Mouse (Mus musculus) retina, postnatal 1 day (tissue): ENCODE data around the gene Dbn1.
A peak's percentile ranks its signal among the peaks of the same experiment; 100 is the strongest.
"Not testable (repeated sequence)": the region's sequence is repeated elsewhere in the genome, so short reads cannot be mapped to it uniquely, and the experiment has no call there.

Experiments used
- DNase-seq: peaks from one replicate; pipeline ENCODE4 v3.0.0-alpha.2; 2012

The Dbn1 gene

GRCm38 (mm10) chr13:55448131-55448530, 39.8 kb downstream of the Dbn1 start:
- DNase-seq = no peak

- no peak for DNase-seq
These were observed 40.4 kb downstream of the Dbn1 start for GRCm38 (mm10) chr13:55447543-55447943.

GRCm38 (mm10) chr13:55446483-55447105, 41.3 kb downstream of the Dbn1 start:
- DNase-seq = no peak

GRCm38 (mm10) chr13:55445361-55446091, 42.4 kb downstream of the Dbn1 start:
- DNase-seq = peak; percentile 72

GRCm38 (mm10) chr13:55444937-55445315, 43.0 kb downstream of the Dbn1 start, which contains the start of gene Grk6:
Grk6 (plus strand) TSS chr13:55445072.
- DNase-seq = peak; percentile 100

GRCm38 (mm10) chr13:55444286-55444936, 43.5 kb downstream of the Dbn1 start:
- no peak for DNase-seq

GRCm38 (mm10) chr13:55443799-55444285, 44.1 kb downstream of the Dbn1 start:
- no peak for DNase-seq

- DNase-seq = not testable (repeated sequence)
These were observed 50.7 kb downstream of the Dbn1 start for GRCm38 (mm10) chr13:55437111-55437629.

GRCm38 (mm10) chr13:55431889-55432685, 55.8 kb downstream of the Dbn1 start:
- no peak for DNase-seq

GRCm38 (mm10) chr13:55430566-55430965, 57.3 kb downstream of the Dbn1 start:
- DNase-seq = no peak

GRCm38 (mm10) chr13:55429226-55429888, 58.6 kb downstream of the Dbn1 start:
- no peak for DNase-seq

- no peak for DNase-seq
These were observed 61.3 kb downstream of the Dbn1 start, which contains the start of gene F12 for GRCm38 (mm10) chr13:55426613-55427012. F12 (minus strand) TSS chr13:55426793.
